Mouse (Mus musculus): ENCODE data around the gene Olfr272. TPM values are rescaled to one million over a fixed set of nuclear protein-coding genes. Genes with fewer than 3 reads are reported as not detected.

The Olfr272 gene
- polyA plus RNA-seq, 1 experiment from 2014 or later: not detected

DNA sequence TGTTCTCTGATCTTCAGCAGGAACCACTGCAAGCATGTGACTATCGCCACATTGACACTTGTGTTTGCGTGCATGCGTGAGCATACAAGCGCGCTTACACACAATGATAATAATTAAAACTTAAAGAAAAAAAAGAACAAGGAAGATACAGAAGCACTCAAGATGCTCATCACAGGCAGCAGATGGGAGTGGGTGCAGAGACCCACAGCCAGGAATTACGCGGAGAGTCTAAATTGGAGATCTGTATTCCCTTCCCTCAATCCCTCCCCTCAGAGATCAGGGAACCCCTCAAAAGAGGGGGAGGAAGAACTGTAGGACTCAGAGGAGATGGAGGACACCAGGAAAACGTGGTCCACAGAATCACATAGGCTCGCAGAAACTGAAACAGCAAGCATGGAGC is 54.8 kb downstream of the Olfr272 start:
- H3K27ac ChIP-seq: no peak overlapping the region

More for the DNA sequence above, 54.8 kb downstream of the Olfr272 start:
- no peak overlapping the region for H3K4me2 ChIP-seq (replicated peaks)
- ATAC-seq (ENCODE audit: low FRiP score) (no peak), DNase-seq (ENCODE audit: low spot score) (no peak)
- H3K4me1 ChIP-seq (replicated peaks; ENCODE audit: control insufficient read depth, insufficient read depth, low read length): no peaks in the 10 kb centered on the region
- no peak overlapping the region for H3K4me3 ChIP-seq (replicated peaks; ENCODE audit: low read length)
- H3K36me3 ChIP-seq (replicated peaks; ENCODE audit: control insufficient read depth, insufficient read depth): no peaks in the 10 kb centered on the region
- no peak overlapping the region for H3K9ac ChIP-seq
- WGBS: 94% methylated on average over 9 of the region's 9 CpGs
- H3K27me3 ChIP-seq (ENCODE audit: control insufficient read depth, insufficient read depth, low read length): no peaks in the 10 kb centered on the region
- no peaks in the 10 kb centered on the region for H3K9me3 ChIP-seq (ENCODE audit: control insufficient read depth, low read length)

Other genes starting within 250 kb of the Olfr272 start
- not detected in 2 replicates for gene Olfr275, start 104.6 kb downstream of the Olfr272 start, polyA plus RNA-seq (2014; fragmentation: Nextera tagmentation; extraction: Ambion mirVana)
- gene Olfr273, start 59.9 kb downstream of the Olfr272 start, polyA plus RNA-seq (2014; fragmentation: Nextera tagmentation; extraction: Ambion mirVana): not detected in 2 replicates
- not detected in 2 replicates for gene Olfr270, start 45.4 kb upstream of the Olfr272 start, polyA plus RNA-seq (2014; fragmentation: Nextera tagmentation; extraction: Ambion mirVana)
- not detected in 2 replicates for gene Nipsnap3a, start 70.1 kb upstream of the Olfr272 start, polyA plus RNA-seq (2014; fragmentation: Nextera tagmentation; extraction: Ambion mirVana)
- 199 and 202 TPM in 2 replicates for gene Nipsnap3b, start 92.7 kb upstream of the Olfr272 start, polyA plus RNA-seq (2014; fragmentation: Nextera tagmentation; extraction: Ambion mirVana)
- gene Abca1, start 240.7 kb upstream of the Olfr272 start, polyA plus RNA-seq (2014; fragmentation: Nextera tagmentation; extraction: Ambion mirVana): 17.3 and 18.8 TPM in 2 replicates

All from hindbrain, embryonic 14.5 days (tissue).